Mouse (Mus musculus) stomach, embryonic 16.5 days (tissue): ENCODE data around the gene Tead4. TPM values are rescaled to one million over a fixed set of nuclear protein-coding genes. Genes with fewer than 3 reads are reported as not detected.

ENCODE experiments used
- ATAC-seq: fragments of 200-750 bp; cut with Nextera tagmentation; 2 replicates; pipeline ENCODE4 v1.8.0; 2017; ENCODE audit warnings: moderate number of reproducible peaks, moderate TSS enrichment; ENCODE audit not compliant: insufficient read depth, low FRiP score
- H3K27ac ChIP-seq: fragments of 300-500 bp; sonication (generic); 2 replicates; pipeline ENCODE4 v1.5.1; 2014; ENCODE audit warnings: low read length
- H3K27me3 ChIP-seq: fragments of 300-500 bp; sonication (generic); 2 replicates; pipeline ENCODE4 v1.6.1; 2014; ENCODE audit warnings: low read length, control low read depth, mixed read lengths; ENCODE audit not compliant: control insufficient read depth, insufficient read depth
- H3K36me3 ChIP-seq: fragments of 300-500 bp; sonication (generic); 2 replicates; pipeline ENCODE4 v1.6.1; 2014; ENCODE audit warnings: low read length; ENCODE audit not compliant: control insufficient read depth, insufficient read depth
- H3K4me1 ChIP-seq: fragments of 300-500 bp; sonication (generic); 2 replicates; pipeline ENCODE4 v1.6.1; 2014; ENCODE audit warnings: low read length, control low read depth, mixed read lengths; ENCODE audit not compliant: control insufficient read depth, insufficient read depth
- H3K4me2 ChIP-seq: fragments of 300-500 bp; sonication (generic); 2 replicates; pipeline ENCODE4 v1.6.1; 2014; ENCODE audit warnings: low read depth, low read length, mixed read lengths
- H3K4me3 ChIP-seq: fragments of 300-500 bp; sonication (generic); replicated peaks from 2 replicates; pipeline ENCODE4 v1.5.1; 2014; ENCODE audit warnings: mild to moderate bottlenecking, low read length
- H3K9ac ChIP-seq: fragments of 300-500 bp; sonication (generic); 2 replicates; pipeline ENCODE4 v1.6.1; 2014; ENCODE audit warnings: low read length
- H3K9me3 ChIP-seq: fragments of 300-500 bp; sonication (generic); replicated peaks from 2 replicates; pipeline ENCODE4 v1.6.1; 2016; ENCODE audit warnings: low read length, control low read depth; ENCODE audit not compliant: control insufficient read depth
- WGBS: fragments of 180-500 bp; shearing (Covaris S2); extraction: QIAGEN DNeasy Blood & Tissue Kit; methylation state at CpG from one replicate; pipeline ENCODE4 v1.1.7; 2014; 5-methylcytosine and 5-hydroxymethylcytosine counted together
- polyA plus RNA-seq: library from polyadenylated mRNA; unstranded; fragments of >200 nt; fragmentation: Nextera tagmentation; extraction: Ambion mirVana; gene quantifications from 2 replicates; pipeline ENCODE4 v1.2.1, GENCODE M21; 2015

The Tead4 gene
- polyA plus RNA-seq, 1 experiment from 2014 or later = 2.0 TPM

DNA sequence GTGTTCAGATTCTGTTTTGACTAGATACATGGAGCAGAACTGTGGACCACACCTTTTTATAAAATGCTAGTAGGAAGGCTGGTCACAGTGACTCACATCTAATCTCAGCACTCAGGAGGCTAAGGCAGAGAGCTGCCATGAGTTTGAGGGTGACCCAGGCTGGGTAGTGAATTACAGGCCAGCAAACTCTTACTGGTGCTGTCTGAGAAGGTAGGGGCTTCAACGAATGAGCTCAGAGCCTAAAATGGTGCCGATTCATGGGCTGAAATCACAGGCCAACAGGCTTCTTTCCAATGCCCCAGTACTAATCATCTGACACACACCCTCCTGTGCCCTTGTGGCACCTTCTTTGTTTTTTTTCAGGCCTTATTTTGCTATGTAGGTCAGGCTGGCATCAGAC, 121.9 kb downstream of the Tead4 start:
- no peaks in the 10 kb centered on the region for H3K36me3 ChIP-seq
- H3K4me3 ChIP-seq = no peak overlapping the region
- H3K9ac ChIP-seq = no peak overlapping the region
- H3K9me3 ChIP-seq = no peaks in the 10 kb centered on the region
- no peak overlapping the region for H3K27ac ChIP-seq
- no peak overlapping the region for H3K4me2 ChIP-seq
- H3K27me3 ChIP-seq = no peaks in the 10 kb centered on the region
- ATAC-seq = no peak
- WGBS = 87% methylated on average over 2 of the region's 2 CpGs
- no peaks in the 10 kb centered on the region for H3K4me1 ChIP-seq

Other genes starting within 250 kb of the Tead4 start
- gene Tspan9, start 157.2 kb downstream of the Tead4 start, polyA plus RNA-seq = 177 and 178 TPM in 2 replicates
- gene Tulp3, start 55.0 kb upstream of the Tead4 start, polyA plus RNA-seq = 13.8 TPM in 2 replicates
- gene Rhno1, start 62.1 kb upstream of the Tead4 start, polyA plus RNA-seq = 86.6 and 93.2 TPM in 2 replicates
- gene Foxm1, start 62.1 kb upstream of the Tead4 start, polyA plus RNA-seq = 24.3 and 26.4 TPM in 2 replicates
- 0.21 TPM in 2 replicates for gene Tex52, start 74.6 kb upstream of the Tead4 start, polyA plus RNA-seq
- not detected in 2 replicates for gene Gm44596, start 74.7 kb upstream of the Tead4 start, polyA plus RNA-seq
- gene Nrip2, start 98.5 kb upstream of the Tead4 start, polyA plus RNA-seq = 5.5 and 6.2 TPM in 2 replicates
- 25.0 and 36.4 TPM in 2 replicates for gene Itfg2, start 124.1 kb upstream of the Tead4 start, polyA plus RNA-seq
- 413 and 416 TPM in 2 replicates for gene Fkbp4, start 137.9 kb upstream of the Tead4 start, polyA plus RNA-seq
- 10.9 and 15.0 TPM in 2 replicates for gene Pzp, start 225.9 kb upstream of the Tead4 start, polyA plus RNA-seq